Mouse (Mus musculus): ENCODE data around the gene Adarb2.

DNA sequence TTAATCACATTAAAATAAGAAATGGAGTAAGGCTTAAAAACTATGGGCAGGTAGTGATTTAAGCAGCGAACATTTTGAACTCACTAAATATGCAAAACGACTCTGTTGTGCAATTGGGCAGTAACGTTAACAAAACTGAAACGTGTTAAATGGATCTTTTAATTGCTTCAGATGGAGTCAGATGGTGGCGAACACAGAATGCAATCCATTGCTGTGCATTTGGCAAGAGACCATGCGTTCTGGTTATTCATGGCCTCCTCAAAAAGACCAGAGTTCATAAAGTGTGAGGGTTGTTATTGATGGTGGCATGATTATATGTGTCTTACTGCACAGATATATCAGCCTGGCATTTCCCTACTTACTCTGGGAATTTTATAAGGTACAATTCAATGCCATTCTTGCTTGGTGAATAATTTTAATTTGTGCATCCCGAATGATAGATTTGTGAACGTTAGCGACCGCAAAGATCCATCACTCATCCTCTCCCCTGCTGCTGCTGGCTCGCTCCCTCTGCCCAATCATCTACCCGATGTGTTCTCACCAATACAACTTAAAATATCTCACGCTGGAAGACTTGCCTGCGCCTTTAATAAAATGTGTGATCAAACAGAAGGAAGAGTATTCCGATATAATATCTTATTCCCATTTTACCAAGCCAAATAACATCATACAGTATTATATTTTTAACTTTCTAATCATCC, 221.5 kb downstream of the Adarb2 start:
- TF ChIP-seq POLR2A (IDR thresholded peaks at IDR 0.05; ENCODE audit: control insufficient read depth, low read depth, low read length) (no peak), CTCF (IDR thresholded peaks at IDR 0.05; ENCODE audit: control insufficient read depth, insufficient read depth, insufficient replicate concordance, low read depth, low read length) (no peak)
